Comparison of ENCODE assay signal across 10 mouse cellular contexts in genomic region chr7:67443666-67444065, GRCm38 (mm10).
DNase-seq lines count a peak whose midpoint lies in the region; ATAC-seq lines count a peak whose summit lies in the region.
"Had no signal": no experiment of that assay in that cellular context is flagged by ENCODE, and none has a peak within 500 bp of the region (broad histone marks: within the 10 kb centered on the region; RNA-seq: fewer than 3 reads in every experiment).

No protein-coding gene starts in this region.

- H3K36me3 ChIP-seq in heart, embryonic 15.5 days: no peaks in the 10 kb centered on the region
- no peaks in the 10 kb centered on the region for H3K36me3 ChIP-seq in embryonic facial prominence, embryonic 13.5 days
- no peaks in the 10 kb centered on the region for H3K36me3 ChIP-seq in hindbrain, embryonic 14.5 days (replicated peaks; ENCODE audit: control insufficient read depth, insufficient read depth)
- H3K36me3 ChIP-seq in neural tube, embryonic 14.5 days (ENCODE audit: control insufficient read depth, insufficient read depth, low read length): no peaks in the 10 kb centered on the region

- no peak for ATAC-seq in heart, embryonic 15.5 days (replicated peaks; ENCODE audit: insufficient number of reproducible peaks, insufficient read depth, low FRiP score, low read depth)
- ATAC-seq in embryonic facial prominence, embryonic 13.5 days (ENCODE audit: insufficient number of reproducible peaks, insufficient read depth, low FRiP score, low TSS enrichment, low read depth): no peak
- 0 out of 2 replicates have a peak, but pooled peaks have one; percentile 3 for ATAC-seq in hindbrain, embryonic 14.5 days (ENCODE audit: low FRiP score)
- ATAC-seq in neural tube, embryonic 14.5 days (ENCODE audit: low read depth): no peak

- no peaks in the 10 kb centered on the region for H3K27me3 ChIP-seq in heart, embryonic 15.5 days
- no peaks in the 10 kb centered on the region for H3K27me3 ChIP-seq in embryonic facial prominence, embryonic 13.5 days
- no peaks in the 10 kb centered on the region for H3K27me3 ChIP-seq in hindbrain, embryonic 14.5 days (ENCODE audit: control insufficient read depth, insufficient read depth, low read length)
- H3K27me3 ChIP-seq in neural tube, embryonic 14.5 days (ENCODE audit: control insufficient read depth, insufficient read depth, low read length): no peaks in the 10 kb centered on the region
- H3K27me3 ChIP-seq: CH12.LX had no signal

- H3K9me3 ChIP-seq in heart, embryonic 15.5 days (replicated peaks): no peaks in the 10 kb centered on the region
- H3K9me3 ChIP-seq in embryonic facial prominence, embryonic 13.5 days: no peaks in the 10 kb centered on the region
- H3K9me3 ChIP-seq in hindbrain, embryonic 14.5 days (ENCODE audit: control insufficient read depth, low read length): no peaks in the 10 kb centered on the region
- H3K9me3 ChIP-seq in neural tube, embryonic 14.5 days (ENCODE audit: control insufficient read depth, low read length): no peaks in the 10 kb centered on the region

- no peak for DNase-seq in heart, postnatal 10 days
- no peak for DNase-seq in hindbrain, embryonic 14.5 days (ENCODE audit: low spot score)
- DNase-seq in natural killer cell, adult 2 months (ENCODE audit: low spot score in 2 of 2): no peak
- no peak for DNase-seq in left cerebral cortex, postnatal 25 days (ENCODE audit: low spot score in 2 of 2)
- DNase-seq in lung, postnatal 36 days: no peak

- WGBS in heart, embryonic 15.5 days: 80% methylated on average over 3 of the region's 3 CpGs
- 76% methylated on average over 3 of the region's 3 CpGs for WGBS in embryonic facial prominence, embryonic 13.5 days
- WGBS in hindbrain, embryonic 14.5 days: 58% methylated on average over 3 of the region's 3 CpGs
- 51% methylated on average over 3 of the region's 3 CpGs for WGBS in neural tube, embryonic 14.5 days

- H3K4me1 ChIP-seq in heart, embryonic 15.5 days (replicated peaks): peaks cover 48% of the 10 kb centered on the region
- H3K4me1 ChIP-seq in embryonic facial prominence, embryonic 13.5 days: peaks cover 39% of the 10 kb centered on the region
- peaks cover 41% of the 10 kb centered on the region for H3K4me1 ChIP-seq in hindbrain, embryonic 14.5 days (replicated peaks; ENCODE audit: control insufficient read depth, insufficient read depth, low read length)
- H3K4me1 ChIP-seq in neural tube, embryonic 14.5 days (ENCODE audit: control insufficient read depth, insufficient read depth, low read length): peaks cover 32% of the 10 kb centered on the region

- no peak overlapping the region for H3K4me3 ChIP-seq in heart, embryonic 15.5 days
- H3K4me3 ChIP-seq in embryonic facial prominence, embryonic 13.5 days: no peak overlapping the region
- no peak overlapping the region for H3K4me3 ChIP-seq in hindbrain, embryonic 14.5 days (replicated peaks; ENCODE audit: low read length)
- no peak overlapping the region for H3K4me3 ChIP-seq in neural tube, embryonic 14.5 days (ENCODE audit: low read depth, low read length)
- H3K4me3 ChIP-seq: erythroblast, embryonic 14.5 days had no signal

- 0 out of 2 replicates have a peak overlapping the region, but pooled peaks have one; percentile 37 for H3K9ac ChIP-seq in heart, embryonic 15.5 days
- H3K9ac ChIP-seq in embryonic facial prominence, embryonic 13.5 days: peak overlapping the region; percentile 44
- peak overlapping the region; percentile 26 for H3K9ac ChIP-seq in hindbrain, embryonic 14.5 days
- H3K9ac ChIP-seq in neural tube, embryonic 14.5 days (replicated peaks; ENCODE audit: low read depth, low read length): peak overlapping the region; percentile 4; the same call in 1 of the 2 replicates

- intact Hi-C loops in heart, postnatal 10 days (cut with DNase I): no loop called here
- intact Hi-C loops in left cerebral cortex, postnatal 25 days (cut with DNase I): loop anchor here (2.0 kb wide), 1 partner anchor 71 kb away; the partner anchor contains the start of gene Mef2a

- H3K27ac ChIP-seq in heart, embryonic 15.5 days: peak overlapping the region; percentile 86
- no peak overlapping the region; the same call in 1 of the 2 replicates for H3K27ac ChIP-seq in embryonic facial prominence, embryonic 13.5 days
- H3K27ac ChIP-seq in hindbrain, embryonic 14.5 days: peak overlapping the region; percentile 83
- H3K27ac ChIP-seq in neural tube, embryonic 14.5 days (ENCODE audit: low read depth, low read length): peak overlapping the region; percentile 80

- no peak overlapping the region for H3K4me2 ChIP-seq in heart, embryonic 15.5 days
- H3K4me2 ChIP-seq in embryonic facial prominence, embryonic 13.5 days: peak overlapping the region; percentile 44
- peak overlapping the region; percentile 26; the same call in 1 of the 2 replicates for H3K4me2 ChIP-seq in hindbrain, embryonic 14.5 days (replicated peaks)
- H3K4me2 ChIP-seq in neural tube, embryonic 14.5 days (ENCODE audit: low read depth, low read length): no peak overlapping the region

Comparison
In these comparisons a context has a peak if more than half of its experiments do, and no peak if none do; other contexts are left out.
1. H3K4me2 ChIP-seq: peak in embryonic facial prominence, embryonic 13.5 days (single experiment) and hindbrain, embryonic 14.5 days (single experiment); none in heart, embryonic 15.5 days (single experiment) and neural tube, embryonic 14.5 days (single experiment).
2. Peak in every context shown above with its lines, with median percentiles within 50 percentile points of each other: H3K9ac ChIP-seq.